Comparison of ENCODE assay signal across 8 mouse cellular contexts in genomic region chr4:55532407-55533195, GRCm38 (mm10). TPM values are rescaled to one million over a fixed set of nuclear protein-coding genes. Genes with fewer than 3 reads are reported as not detected.
A peak's percentile ranks its signal among the peaks of the same experiment; 100 is the strongest.
DNase-seq lines count a peak whose midpoint lies in the region; ATAC-seq and TF ChIP-seq lines count a peak whose summit lies in the region.

Gene Klf4, minus strand, starts transcription at chr4:55532466.

- peak within 1 kb of the TSS; percentile 73 for H3K9ac ChIP-seq in embryonic facial prominence, embryonic 11.5 days (replicated peaks; ENCODE audit: low read length)
- peak within 1 kb of the TSS; percentile 93 for H3K9ac ChIP-seq in heart, adult 2 months (ENCODE audit: low read depth, low read length)
- peak within 1 kb of the TSS; percentile 82 for H3K9ac ChIP-seq in limb, embryonic 13.5 days
- H3K9ac ChIP-seq in midbrain, embryonic 15.5 days: peak within 1 kb of the TSS; percentile 69

- TF ChIP-seq EP300 in heart, adult 2 months (IDR thresholded peaks at IDR 0.05; ENCODE audit: insufficient read depth, low read depth, low read length): peak; percentile 45; the same call in 1 of the 2 replicates

- TF ChIP-seq CTCF in heart, adult 2 months (IDR thresholded peaks at IDR 0.05): peak; percentile 37
- TF ChIP-seq CTCF in kidney, adult 2 months (conservative IDR thresholded peaks at IDR 0.05; ENCODE audit: insufficient read depth, insufficient read length, low read depth, low read length): no peak

- 0 out of 2 replicates have a peak, but pooled peaks cover 3% of the 10 kb centered on the region for H3K4me1 ChIP-seq in embryonic facial prominence, embryonic 11.5 days (ENCODE audit: control insufficient read depth, insufficient read depth, low read length)
- H3K4me1 ChIP-seq in heart, adult 2 months (ENCODE audit: control insufficient read depth, insufficient read depth, low read length): peaks cover 2% of the 10 kb centered on the region; the same call in 1 of the 2 replicates
- H3K4me1 ChIP-seq in kidney, adult 2 months (ENCODE audit: control insufficient read depth, insufficient read depth, low read length): no peaks in the 10 kb centered on the region
- peaks cover 35% of the 10 kb centered on the region for H3K4me1 ChIP-seq in limb, embryonic 13.5 days
- peaks cover 31% of the 10 kb centered on the region for H3K4me1 ChIP-seq in midbrain, embryonic 15.5 days

- under 1% methylated on average over 52 of the region's 99 CpGs for WGBS in embryonic facial prominence, embryonic 11.5 days
- under 1% methylated on average over 91 of the region's 99 CpGs for WGBS in heart, adult 2 months
- under 1% methylated on average over 93 of the region's 99 CpGs for WGBS in kidney, adult 2 months
- under 1% methylated on average over 54 of the region's 99 CpGs for WGBS in limb, embryonic 13.5 days
- WGBS in midbrain, embryonic 15.5 days: 1% methylated on average over 87 of the region's 99 CpGs

- peak within 1 kb of the TSS; percentile 62 for H3K27ac ChIP-seq in embryonic facial prominence, embryonic 11.5 days (replicated peaks; ENCODE audit: low read depth, low read length)
- peak within 1 kb of the TSS; percentile 98 for H3K27ac ChIP-seq in heart, adult 2 months
- peak within 1 kb of the TSS; percentile 79 for H3K27ac ChIP-seq in kidney, adult 2 months (ENCODE audit: insufficient read depth, low read depth, low read length)
- H3K27ac ChIP-seq in limb, embryonic 13.5 days: peak within 1 kb of the TSS; percentile 94
- peak within 1 kb of the TSS; percentile 82 for H3K27ac ChIP-seq in midbrain, embryonic 15.5 days

- intact Hi-C loops in heart, adult 2 months (cut with DNase I): loop anchor here (1.0 to 5.0 kb wide), 3 partner anchors 119 to 580 kb away; no protein-coding TSS in a partner anchor

- H3K79me2 ChIP-seq in heart, adult 2 months (replicated peaks; ENCODE audit: control insufficient read depth, insufficient read depth, low read length): no peaks in the 10 kb centered on the region

- peaks cover 16% of the 10 kb centered on the region for H3K27me3 ChIP-seq in embryonic facial prominence, embryonic 11.5 days (ENCODE audit: control insufficient read depth, insufficient read depth, low read length)
- H3K27me3 ChIP-seq in heart, adult 2 months (ENCODE audit: control insufficient read depth, insufficient read depth, low read length): no peaks in the 10 kb centered on the region
- H3K27me3 ChIP-seq in kidney, adult 2 months (replicated peaks; ENCODE audit: control insufficient read depth, insufficient read depth, low read length): no peaks in the 10 kb centered on the region
- H3K27me3 ChIP-seq in limb, embryonic 13.5 days: peaks cover 28% of the 10 kb centered on the region
- peaks cover 25% of the 10 kb centered on the region for H3K27me3 ChIP-seq in midbrain, embryonic 15.5 days (replicated peaks)

- peak within 1 kb of the TSS; percentile 94 for H3K4me2 ChIP-seq in embryonic facial prominence, embryonic 11.5 days (ENCODE audit: low read depth, low read length)
- peak within 1 kb of the TSS; percentile 93 for H3K4me2 ChIP-seq in limb, embryonic 13.5 days (replicated peaks)
- peak within 1 kb of the TSS; percentile 95 for H3K4me2 ChIP-seq in midbrain, embryonic 15.5 days

- no peaks in the 10 kb centered on the region for H3K9me3 ChIP-seq in embryonic facial prominence, embryonic 11.5 days (replicated peaks; ENCODE audit: control insufficient read depth, low read length)
- H3K9me3 ChIP-seq in limb, embryonic 13.5 days: no peaks in the 10 kb centered on the region
- H3K9me3 ChIP-seq in midbrain, embryonic 15.5 days: no peaks in the 10 kb centered on the region

- peak; percentile 32 for DNase-seq in cerebellum, adult 11 months
- DNase-seq in embryonic facial prominence, embryonic 11.5 days (ENCODE audit: low spot score): peak; percentile 93
- peak; percentile 95 to 97 for DNase-seq in heart, adult 2 months
- DNase-seq in kidney, adult 2 months: peak; percentile 95
- peak; percentile 89 to 90 for DNase-seq in spleen, adult 18-20 months

- H3K36me3 ChIP-seq in embryonic facial prominence, embryonic 11.5 days (replicated peaks; ENCODE audit: control insufficient read depth, insufficient read depth, low read depth, low read length): no peaks in the 10 kb centered on the region
- H3K36me3 ChIP-seq in heart, adult 2 months (ENCODE audit: control insufficient read depth, insufficient read depth, low read length): peaks cover 2% of the 10 kb centered on the region; the same call in 1 of the 2 replicates
- H3K36me3 ChIP-seq in kidney, adult 2 months (ENCODE audit: control insufficient read depth, insufficient read depth, low read length): no peaks in the 10 kb centered on the region
- peaks cover 4% of the 10 kb centered on the region; the same call in 1 of the 2 replicates for H3K36me3 ChIP-seq in limb, embryonic 13.5 days
- H3K36me3 ChIP-seq in midbrain, embryonic 15.5 days (replicated peaks): no peaks in the 10 kb centered on the region

- peak; percentile 84 for TF ChIP-seq POLR2A in heart, adult 2 months (IDR thresholded peaks at IDR 0.05; ENCODE audit: insufficient read depth, low read depth, low read length)
- TF ChIP-seq POLR2A in kidney, adult 2 months (IDR thresholded peaks at IDR 0.05; ENCODE audit: low read depth, low read length): peak; percentile 74

- peak within 1 kb of the TSS; percentile 67 for H3K4me3 ChIP-seq in embryonic facial prominence, embryonic 11.5 days (ENCODE audit: low read depth, low read length)
- H3K4me3 ChIP-seq in heart, adult 2 months: peak within 1 kb of the TSS; percentile 85
- peak within 1 kb of the TSS; percentile 68 for H3K4me3 ChIP-seq in kidney, adult 2 months (ENCODE audit: insufficient read depth, low read depth, low read length)
- peak within 1 kb of the TSS; percentile 71 for H3K4me3 ChIP-seq in limb, embryonic 13.5 days
- H3K4me3 ChIP-seq in midbrain, embryonic 15.5 days: peak within 1 kb of the TSS; percentile 59

- ATAC-seq in cerebellum, adult (ENCODE audit: insufficient number of reproducible peaks, low FRiP score, low TSS enrichment): no peak
- ATAC-seq in embryonic facial prominence, embryonic 11.5 days (replicated peaks; ENCODE audit: insufficient number of reproducible peaks, low FRiP score, low TSS enrichment, low read depth): peak; percentile 90
- peak; percentile 88 for ATAC-seq in limb, embryonic 13.5 days (ENCODE audit: low FRiP score, low read depth)
- ATAC-seq in midbrain, embryonic 15.5 days (replicated peaks): peak; percentile 92

RNA-seq across cellular contexts. Expression of gene Klf4, which starts in this region (rescaled TPM):
- 5.7 and 6.6 TPM in 2 replicates for polyA plus RNA-seq in embryonic facial prominence, embryonic 11.5 days (2014; fragmentation: Nextera tagmentation; extraction: Ambion mirVana)
- 10 to 100 TPM; 35.6 to 43.4 TPM for total RNA-seq in heart, adult 2 months (2021)
- 17.5 and 27.2 TPM in 2 replicates for polyA plus RNA-seq in heart, adult 2 months (2012; rRNA removed)
- 8.5 and 11.4 TPM in 2 replicates for polyA plus RNA-seq in kidney, adult 2 months (2012; rRNA removed)
- 12.3 and 12.6 TPM in 2 replicates for polyA plus RNA-seq in limb, embryonic 13.5 days (2015; fragmentation: Nextera tagmentation; extraction: Ambion mirVana)
- 2.6 and 3.0 TPM in 2 replicates for polyA plus RNA-seq in midbrain, embryonic 15.5 days (2015; fragmentation: Nextera tagmentation; extraction: Ambion mirVana)

Comparison
In these comparisons a context has a peak if more than half of its experiments do, and no peak if none do; other contexts are left out.
1. DNase-seq: peak in every context shown above with its lines; median percentile 96 in heart, adult 2 months; 95 in kidney, adult 2 months; 93 in embryonic facial prominence, embryonic 11.5 days; 90 in spleen, adult 18-20 months; 32 in cerebellum, adult 11 months.